Mouse (Mus musculus) olfactory bulb, adult 2 months (tissue): ENCODE measurements around the gene Slc15a3.

Experiments
- CTCF ChIP-seq: fragments of 200-500 bp; IDR thresholded peaks from 2 replicates; pipeline ENCODE4 v1.5.1; 2012; ENCODE audit warnings: low read depth, mild to moderate bottlenecking, low read length, moderate library complexity; ENCODE audit not compliant: insufficient read depth
- POLR2A ChIP-seq: fragments of 200-500 bp; IDR thresholded peaks from 2 replicates; pipeline ENCODE4 v1.6.1; 2012; ENCODE audit warnings: mild to moderate bottlenecking, low read depth, low read length, moderate library complexity; ENCODE audit not compliant: insufficient read depth

DNA sequence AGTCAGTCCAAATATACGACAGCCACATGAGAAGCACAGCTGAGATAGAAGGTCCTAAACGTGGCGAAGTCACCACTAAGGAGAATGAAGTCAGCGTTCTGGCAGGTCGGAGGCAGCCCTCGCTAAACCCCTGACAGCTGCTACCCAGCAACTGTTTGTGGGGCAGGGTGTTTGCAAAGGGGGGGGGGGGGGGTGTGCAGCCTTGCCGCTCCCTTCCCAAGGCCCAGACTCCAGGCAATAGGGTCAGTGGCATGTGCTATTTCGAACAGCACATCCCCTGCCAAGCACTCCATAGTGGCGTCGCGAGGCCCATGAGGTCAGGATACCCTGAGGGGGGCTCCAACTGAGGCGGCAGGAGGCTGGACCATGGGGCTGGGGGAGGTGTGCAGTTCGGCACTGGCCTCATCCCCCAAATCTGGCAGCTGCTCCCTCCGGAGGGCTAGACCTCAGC lies 41.5 kb downstream of the Slc15a3 start:
- no peak for TF ChIP-seq POLR2A
- no peak for TF ChIP-seq CTCF
